Mouse (Mus musculus) right cerebral cortex, postnatal 25 days (tissue): ENCODE data around the gene Prkch.

ENCODE experiments used
- DNase-seq: peaks from one replicate; pipeline ENCODE4 v3.0.0; 2022

The Prkch gene

DNA sequence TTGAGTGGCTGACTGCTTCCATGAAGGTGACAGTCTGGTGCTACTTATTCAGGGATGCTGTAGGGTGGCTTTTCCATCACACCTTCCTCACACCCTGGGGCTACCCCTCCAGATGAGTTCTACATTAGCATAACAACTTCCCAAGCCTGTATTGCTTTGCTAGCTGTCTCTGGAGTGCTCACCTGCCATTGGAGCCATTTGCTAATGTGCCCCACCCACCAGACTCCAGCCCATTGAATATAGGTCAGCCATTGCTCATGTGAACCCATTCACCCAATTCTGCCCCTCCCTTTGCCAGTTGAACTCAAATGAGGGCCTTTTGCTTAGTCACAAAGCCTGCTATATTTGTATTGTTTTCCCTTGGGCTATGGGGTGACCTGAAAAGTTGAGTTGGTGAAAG, 135.2 kb downstream of the Prkch start:
- DNase-seq, result no peak

DNA sequence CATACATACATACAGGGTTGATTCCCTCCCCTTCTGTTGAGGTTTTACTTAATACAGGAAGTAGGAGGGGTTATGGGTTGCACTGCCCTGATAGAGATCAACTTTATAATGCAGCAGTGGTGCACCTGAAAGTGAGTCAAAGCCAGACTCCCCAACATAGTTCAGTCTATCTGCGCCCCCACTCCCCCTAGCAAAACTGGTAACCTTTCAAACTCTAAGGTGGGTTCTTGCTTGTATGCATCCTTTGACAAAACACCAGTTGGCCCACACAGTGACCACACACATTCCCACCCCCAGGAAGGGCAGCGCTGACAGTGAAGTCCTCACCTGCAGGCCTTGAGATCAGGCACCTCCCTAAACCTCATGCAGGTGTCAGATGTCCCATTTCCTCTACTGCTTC, 135.9 kb downstream of the Prkch start:
- DNase-seq, result no peak

DNA sequence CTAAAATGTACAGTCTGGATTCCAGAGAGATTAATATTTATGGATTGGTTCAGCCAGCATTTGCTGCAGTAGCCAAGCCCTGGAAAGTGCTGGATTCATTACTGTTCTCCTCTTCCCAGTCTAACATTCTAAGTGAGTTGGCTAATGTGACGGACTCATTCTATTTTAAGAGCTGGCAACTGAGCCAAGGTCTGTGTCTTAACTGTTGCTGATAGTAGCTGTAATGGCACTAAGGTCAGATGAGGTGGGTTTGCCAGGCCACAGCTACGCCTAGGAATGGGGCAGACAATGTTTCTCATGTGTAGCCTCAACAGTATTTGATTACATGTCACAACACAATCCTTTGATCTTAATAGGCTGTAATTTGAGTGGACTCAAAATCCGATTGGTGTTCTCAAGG, 137.5 kb downstream of the Prkch start:
- no peak for DNase-seq

DNA sequence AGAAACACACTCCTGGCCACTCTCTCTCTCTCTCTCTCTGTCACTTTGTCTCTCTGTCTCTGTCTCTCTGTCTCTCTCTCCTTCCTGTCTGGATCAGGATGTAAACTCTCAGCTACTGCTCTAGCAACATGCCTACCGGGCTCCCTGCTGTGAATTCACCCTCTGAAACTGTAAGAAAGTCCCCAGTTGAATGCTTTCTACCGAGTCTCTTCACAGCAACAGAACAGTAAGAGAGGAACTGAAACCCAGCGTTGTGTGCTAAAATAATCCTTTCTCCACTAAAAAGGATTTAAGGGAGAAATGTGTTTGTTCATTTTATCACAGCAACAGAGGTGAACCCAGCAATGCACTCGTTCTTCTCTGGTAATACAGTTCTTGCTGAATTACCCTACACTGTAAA, 138.5 kb downstream of the Prkch start:
- DNase-seq, result no peak

DNA sequence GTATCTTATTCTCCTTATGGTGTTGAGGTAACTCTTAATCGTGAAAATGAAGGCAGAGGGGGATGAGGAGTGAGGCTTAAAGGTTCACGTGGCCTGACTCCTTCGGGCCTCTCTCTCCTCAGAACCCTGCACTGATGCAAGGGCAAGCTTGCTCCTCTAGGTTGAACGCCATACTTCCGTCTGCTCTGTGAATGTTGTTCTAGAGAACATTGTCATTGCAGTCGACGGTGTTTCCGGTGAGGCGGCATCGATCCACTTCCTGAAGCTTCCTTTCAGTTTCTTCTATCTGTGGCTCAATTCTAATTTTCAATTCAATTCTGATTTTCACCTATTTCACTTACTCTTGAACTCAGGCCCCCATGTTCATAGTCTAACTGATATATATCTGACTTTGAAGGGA, 139.3 kb downstream of the Prkch start:
- no peak for DNase-seq

DNA sequence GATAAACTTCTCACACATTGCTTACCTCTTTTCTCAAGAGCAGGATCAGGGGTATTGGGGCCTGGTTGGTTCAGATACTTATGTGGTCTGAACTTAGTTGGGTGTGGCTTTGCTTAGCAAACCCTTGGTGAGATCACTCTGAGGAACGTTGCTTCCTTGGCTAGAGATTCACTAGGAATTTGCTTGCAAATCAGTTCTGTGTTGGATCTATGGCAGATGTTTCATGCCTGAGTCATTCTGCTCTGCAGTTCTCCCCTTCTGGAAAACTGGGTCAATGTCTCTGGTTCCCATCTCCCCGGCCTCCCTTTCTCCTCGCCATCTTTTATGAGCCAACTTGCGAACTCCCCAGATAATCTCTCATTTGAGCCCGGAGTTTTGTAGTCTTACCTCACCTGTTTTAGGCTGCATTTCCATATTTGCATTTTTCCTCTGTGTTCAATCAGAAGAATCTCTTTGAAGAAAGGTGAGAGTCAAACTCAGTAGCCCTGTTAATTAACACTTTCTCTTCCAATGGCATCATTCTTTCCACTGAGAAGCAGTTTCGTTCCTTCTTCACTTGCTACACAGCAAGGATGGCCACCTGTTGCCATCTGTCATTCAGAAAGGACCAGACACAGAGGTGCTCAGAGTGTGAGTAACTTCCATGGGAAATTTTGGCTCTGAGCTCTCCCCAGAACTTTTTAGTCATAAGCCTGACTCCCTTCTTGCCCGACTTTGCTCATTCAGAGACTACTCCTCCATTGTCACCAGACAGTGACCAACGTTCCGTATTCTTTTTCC, 141.4 kb downstream of the Prkch start:
- DNase-seq, result no peak

DNA sequence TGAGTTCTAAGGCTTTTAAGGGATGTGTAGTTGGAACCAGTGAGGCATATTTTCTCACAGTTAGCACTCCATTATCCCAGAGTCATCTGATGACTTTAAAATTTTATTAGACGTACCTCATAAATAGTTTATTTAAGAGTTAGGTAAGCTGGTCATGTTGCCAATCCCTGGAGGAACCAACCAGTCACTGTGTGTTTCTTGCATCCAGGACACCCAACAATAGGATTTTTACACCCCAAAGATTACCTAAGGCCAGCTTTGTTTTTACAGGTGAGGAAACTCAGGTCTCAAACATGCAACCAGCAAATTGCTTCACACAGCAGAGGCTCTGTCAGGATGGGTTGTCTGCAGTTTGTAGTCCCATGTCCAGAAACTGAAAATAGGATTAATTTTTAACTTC, 142.4 kb downstream of the Prkch start:
- no peak for DNase-seq

DNA sequence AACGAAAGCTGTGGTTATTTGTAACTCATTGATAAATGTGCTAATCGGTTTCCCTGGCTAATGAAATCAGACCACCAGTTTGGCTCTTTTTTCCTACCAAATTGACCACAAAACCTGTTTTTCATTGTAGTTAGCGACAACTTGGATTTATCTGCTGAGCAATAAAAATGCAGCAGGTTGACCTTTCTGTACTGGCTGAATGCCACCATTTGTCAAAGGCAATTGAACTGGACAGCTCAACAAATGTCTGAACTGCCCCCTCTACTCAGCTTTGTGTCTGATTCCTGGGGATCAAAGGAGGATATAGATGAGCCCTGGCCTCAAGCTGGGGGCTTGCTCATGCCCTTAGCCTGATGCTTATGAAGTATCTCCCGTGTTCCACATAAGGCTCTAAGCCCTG, 146.0 kb downstream of the Prkch start:
- no peak for DNase-seq

DNA sequence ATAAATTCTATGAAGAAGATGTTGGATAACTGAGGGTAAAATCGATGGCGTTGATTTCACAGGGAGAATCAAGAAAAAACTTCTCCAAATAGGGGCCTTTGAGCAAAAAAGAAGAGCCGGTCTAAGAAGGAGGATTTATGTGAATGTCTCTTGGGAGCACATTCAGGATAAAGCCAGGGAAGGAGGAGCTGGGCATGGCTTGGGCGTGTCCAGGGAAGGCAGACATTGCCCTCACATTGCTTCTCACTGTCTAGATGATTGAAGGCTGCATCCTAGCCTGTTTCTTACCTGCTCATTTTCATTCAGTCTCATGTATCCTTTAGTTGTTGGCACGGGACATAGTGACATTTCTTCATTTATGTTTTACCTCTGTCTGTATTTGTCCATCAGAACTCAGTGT, 146.5 kb downstream of the Prkch start:
- no peak for DNase-seq

DNA sequence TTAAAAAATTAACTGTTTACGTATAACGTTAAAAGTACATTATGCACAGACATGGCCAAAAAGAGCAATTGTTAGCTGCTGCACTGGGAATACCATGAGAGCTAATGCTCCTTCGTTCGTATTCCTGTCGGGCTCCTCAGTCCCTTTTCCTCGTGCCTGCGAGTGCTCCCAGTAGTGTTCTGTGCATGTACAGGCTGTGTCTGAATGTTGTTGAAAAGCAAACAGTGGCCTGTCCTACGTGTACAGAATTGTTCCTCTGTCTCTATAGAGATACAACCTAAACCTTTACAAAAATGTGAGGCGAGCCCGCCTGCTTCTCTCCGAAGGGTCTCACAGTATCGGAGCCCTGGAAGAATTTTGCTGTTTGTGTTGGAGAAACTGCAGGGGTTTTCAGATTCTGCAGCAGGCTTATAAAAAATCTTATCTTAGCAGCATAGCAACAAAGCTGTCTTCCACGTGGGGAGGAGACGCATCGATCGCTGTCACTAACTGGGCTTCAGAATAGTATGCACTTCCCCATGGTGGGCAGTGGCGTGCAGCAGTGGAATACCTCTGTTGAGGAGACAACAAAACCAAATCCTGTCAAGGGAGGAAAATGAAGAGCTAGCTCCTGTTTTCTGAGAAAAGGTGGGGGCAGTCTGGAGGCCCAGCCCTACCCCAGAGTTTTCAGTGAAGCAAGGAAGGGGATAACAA, 147.4 kb downstream of the Prkch start:
- DNase-seq, result no peak

DNA sequence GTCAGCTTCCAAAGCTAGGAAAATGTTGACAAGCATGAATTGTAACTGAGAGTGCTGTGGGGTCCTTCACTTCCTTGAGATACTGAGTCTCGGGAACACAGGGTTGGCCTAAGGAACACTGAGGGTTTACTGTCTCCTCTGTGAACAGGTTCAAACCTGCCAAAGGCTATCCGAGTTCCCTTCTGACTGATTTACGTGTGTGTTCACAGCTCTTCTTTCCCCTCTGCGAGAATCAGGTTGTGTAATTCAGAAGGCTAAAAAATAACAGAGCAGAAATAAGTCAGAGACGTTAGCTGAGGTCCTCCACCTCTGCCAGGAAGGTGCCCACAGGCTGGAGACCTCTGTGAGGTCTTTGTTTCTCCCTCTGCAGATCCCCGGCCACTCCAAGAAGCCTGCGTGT, 148.3 kb downstream of the Prkch start:
- DNase-seq, result no peak

DNA sequence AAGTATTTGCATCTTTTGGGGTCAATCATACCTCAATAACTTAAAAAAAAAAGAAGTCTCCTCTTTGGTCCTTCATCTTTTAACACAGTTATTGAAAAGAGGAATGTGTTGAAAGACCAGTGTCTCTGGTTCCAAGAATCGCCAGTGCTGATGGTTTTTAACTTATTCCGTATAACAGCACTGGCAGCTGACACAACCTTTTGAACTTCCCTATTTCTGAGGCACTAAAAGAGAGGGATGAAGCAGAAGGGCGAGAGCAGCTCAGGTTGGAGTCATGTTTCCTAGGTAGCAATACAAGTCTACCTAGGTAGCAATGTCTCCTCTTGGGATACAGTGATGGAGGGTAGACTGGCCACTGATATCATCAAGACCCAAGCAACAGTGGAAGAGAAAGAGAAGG, 152.3 kb downstream of the Prkch start:
- no peak for DNase-seq

DNA sequence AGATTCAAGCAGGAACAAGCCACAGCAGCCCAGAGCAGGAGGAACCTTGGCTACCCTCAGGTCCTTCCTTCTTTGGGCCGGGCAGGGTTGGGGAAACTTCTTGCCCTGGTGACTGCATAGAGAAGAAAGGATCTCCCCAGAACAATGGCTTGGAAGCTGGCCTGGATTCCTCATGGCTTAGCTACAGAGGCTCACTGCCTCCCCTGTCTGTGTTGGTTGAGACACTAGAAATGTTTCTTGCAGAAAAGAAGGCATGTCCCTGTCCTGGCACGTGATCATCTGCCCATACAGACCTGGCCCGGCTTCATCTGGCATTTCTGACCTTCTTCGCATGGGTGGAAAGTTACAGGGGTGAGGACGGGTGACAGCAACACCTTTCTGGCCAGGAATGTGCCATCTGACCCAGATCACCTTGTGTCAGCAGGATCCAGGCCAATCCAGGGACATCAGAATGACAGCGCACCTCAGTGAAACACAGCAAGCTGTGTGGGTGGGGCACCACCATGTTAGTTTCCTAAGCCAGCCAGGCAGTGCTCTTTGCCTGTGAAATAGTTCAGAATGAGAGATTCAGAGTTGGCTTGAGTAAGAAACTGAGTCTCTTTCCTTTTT, 155.1 kb downstream of the Prkch start:
- no peak for DNase-seq

DNA sequence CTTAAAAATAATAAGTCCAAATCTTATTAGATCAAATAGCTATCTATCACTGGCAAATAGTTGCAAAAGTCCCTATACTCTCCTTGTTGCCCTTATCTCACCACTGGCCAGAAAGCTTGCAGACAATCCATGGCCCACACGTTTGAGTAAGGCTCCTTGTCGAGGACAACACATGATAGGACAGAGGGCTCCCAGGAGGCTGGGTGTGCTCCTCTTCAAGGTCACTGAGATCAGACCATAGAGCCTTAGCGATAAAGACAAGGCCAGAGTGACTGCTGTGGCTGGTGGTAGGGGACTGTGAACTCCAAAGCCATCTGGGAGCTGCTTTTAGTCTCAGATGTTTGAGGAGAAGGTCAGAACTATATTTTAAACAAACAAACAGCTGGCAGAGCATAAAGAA, 158.0 kb downstream of the Prkch start:
- DNase-seq, result no peak

DNA sequence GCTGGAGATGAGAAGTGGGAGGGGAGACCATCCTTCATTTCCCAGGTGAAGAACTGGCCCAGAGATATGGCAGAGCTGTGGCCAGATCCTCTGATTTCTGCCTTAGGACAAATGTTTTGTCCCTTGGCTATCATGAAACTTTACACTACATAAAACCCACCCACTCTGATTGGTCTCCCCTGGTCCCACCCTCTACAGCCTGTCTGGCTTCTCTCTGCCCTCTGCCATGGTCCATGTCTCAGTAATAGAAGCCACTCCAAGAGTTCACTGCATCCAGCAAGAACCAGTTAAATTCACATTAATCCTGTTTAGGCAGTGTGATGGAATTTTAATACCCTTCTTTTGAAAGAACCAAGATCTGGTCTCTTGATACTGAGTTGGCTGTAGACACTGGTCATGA, 158.5 kb downstream of the Prkch start:
- DNase-seq, result no peak

DNA sequence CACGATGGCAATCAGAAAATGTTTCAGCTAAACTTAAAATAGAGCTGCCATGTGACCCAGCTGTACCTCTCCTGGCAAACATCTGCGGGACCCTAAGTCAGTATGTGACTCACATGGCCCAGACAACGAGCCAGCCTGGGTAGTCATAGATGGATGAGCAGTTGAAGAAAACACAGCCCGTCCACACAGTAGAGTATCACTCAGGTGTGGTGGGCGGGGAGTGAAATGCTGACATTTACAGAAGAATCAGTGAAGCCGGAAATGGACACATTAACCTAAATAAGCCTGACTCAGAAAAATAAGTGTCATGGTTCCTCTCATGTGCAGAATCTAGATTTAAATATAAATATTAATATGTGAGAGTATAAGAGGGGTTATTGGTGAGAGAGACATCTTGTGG, 161.5 kb downstream of the Prkch start:
- DNase-seq, result no peak

DNA sequence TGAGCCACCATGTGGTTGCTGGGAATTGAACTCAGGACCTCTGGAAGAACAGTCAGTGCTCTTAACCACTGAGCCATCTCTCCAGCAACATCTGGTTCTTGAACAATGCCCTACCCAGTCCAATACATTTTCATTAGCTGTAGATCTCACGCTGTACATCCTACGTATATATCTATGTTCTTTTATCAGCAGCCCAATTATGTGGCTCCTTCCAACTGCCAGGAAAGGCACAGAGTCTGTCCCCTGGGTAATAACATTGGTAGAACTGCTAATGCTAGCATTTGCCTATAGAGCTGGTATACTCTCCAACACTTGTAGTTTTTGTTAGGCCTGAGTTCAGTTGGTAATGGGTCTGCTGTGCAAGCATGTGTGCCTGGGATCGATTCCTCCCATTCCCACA, 163.8 kb downstream of the Prkch start:
- no peak for DNase-seq

DNA sequence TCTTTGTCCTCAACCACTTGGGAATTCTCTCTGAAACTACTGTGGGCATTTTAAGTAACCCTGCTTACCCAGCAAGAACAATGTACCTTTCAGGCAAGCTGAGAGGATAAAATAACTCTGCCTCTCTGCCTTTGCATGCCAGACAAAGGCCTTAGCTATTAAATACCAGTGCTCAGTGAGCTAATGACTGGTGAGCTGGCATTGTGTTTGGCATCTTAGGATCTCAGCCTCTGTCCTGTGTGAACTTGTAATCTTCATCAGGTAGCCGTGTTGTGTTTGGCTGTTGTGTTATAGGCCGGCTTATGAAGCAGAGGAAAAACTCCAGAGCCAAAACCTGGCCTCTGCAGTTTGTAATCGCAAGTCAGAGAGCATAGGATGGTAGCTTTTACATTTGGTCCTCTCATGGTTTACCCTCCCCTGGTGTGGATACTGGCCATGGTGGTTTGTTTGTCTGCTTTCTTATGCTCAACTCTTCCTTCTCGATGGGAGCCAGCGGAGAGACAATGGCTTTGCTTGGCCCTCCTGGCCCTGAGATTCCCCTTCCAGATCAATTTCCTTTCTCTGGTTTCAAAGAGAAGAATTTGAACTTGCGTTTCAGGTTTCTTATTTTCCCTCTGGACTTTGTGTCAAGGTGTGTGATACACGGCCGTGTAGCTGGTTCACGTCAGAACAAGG, 170.0 kb downstream of the Prkch start:
- DNase-seq, result no peak

DNA sequence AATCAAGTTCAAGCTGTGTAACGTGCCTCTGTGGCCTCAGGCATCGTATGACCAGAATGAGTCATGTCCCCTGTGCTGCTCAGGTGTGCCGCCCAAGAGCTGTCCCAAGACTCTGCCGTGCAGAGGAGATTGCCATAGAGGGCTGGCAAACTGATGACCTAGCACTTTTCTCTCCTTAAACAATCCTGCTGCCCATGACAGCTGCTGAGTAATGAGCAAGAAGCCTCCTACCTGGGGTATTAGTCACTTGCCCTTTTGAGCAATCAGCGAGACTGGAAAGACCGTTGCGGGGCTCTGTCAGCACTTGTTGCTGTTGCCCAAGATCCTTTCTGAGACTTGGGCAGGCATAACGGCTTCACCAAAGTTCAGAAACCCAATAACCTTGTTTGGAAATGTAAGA, 171.1 kb downstream of the Prkch start:
- no peak for DNase-seq

DNA sequence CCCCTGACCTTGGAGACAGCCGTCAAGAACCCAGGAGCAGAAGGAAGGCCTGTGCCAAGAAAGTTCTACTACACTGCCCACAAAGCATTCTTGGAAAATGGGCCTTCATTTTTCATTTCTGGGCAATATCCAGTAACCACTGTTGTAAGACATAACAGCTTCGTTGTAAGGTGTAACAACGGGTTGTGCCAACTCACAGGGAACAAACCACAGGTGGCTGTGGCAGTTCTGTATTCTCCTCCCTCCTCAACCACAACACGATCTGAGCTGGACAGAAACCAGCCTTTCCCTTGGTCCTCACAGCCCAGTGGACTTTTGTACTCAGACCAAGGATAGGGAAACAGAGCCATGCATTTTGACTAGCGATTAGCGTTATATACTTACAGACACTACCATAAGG, 171.9 kb downstream of the Prkch start:
- no peak for DNase-seq

DNA sequence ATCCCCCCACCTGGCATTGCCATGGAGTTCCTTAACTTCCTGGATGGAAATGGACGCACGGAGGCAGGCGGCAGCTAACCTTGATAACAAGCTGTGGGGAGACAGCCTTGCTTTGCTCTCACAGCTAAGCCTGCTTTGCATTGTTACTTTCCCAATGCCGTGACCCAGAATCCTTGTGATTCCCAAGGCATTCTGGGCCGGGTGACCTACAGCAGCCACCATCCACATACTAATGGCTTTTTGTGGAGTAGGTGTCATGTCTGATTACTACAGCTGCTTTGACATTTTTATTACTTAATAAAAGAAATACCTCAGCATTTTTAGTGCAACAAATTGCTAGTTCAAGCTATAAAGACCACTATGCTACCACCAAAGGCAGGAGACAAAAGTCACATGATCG, 177.4 kb downstream of the Prkch start:
- DNase-seq, result no peak

DNA sequence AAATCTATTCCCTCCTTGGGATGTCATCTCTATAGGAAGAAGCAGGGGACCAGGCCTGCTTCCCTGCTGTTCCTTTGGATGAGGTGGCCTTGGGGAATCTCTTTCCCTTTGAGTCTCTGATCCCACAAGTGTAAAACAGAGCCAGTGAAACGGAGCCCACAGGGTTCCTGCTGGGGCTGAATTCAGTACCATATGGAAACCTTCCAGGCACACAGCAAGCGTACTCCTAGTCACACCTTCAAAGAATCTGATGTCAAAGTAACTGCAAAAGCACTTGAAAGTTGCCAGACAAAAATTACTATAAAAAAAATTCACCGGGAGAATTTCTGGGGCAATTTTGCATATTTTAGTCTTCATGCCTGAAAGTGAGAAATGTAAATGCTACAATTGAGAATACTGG, 178.2 kb downstream of the Prkch start:
- no peak for DNase-seq

DNA sequence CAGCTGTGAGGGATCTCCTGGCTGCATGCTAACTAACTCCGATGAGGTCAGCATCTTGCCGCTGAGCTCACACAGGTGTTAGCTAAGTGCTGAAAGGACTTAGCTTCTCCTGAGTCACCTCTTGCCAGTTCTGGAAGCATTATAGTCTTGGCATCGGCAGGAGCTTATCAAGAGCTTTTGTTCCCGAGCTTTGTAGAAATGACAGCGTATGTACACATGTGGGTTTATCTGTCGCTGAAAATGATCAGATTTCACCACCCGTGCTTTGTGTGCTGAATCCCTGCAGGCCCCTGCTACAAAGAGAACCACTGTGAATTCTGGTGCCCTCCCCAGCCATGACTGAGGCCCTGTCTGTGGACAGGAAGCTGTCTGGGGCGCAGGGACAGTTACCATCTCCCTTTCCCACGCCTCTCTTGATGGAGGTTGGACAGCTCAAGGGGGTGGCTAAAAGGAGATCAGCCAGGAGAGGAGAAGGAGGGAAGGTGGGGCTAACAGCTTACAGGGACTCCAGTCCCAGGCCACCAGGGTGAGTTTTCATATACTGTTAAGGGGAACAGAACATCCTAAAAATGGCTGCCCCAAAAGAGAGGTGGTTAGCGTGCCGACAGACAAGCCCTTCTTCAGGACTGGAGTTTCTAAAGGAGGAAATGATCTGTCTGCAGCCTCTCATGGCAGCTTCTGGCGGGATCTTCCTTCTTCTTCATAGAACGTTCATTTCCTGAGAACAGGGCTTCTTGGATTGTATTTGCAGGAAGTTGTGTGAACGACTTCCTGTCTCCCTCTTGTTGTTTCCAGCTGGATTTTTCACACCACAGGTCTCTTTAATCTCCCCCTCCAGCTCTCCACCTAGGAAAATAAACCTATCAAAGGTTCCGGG, 180.3 kb downstream of the Prkch start:
- no peak for DNase-seq
